Mouse (Mus musculus): ENCODE results near the gene Kif21b. TPM values are rescaled to one million over a fixed set of nuclear protein-coding genes. Genes with fewer than 3 reads are reported as not detected.

The Kif21b gene
- polyA plus RNA-seq, 1 experiment = 182 TPM

- no peak for TF ChIP-seq CTCF (IDR thresholded peaks at IDR 0.05; ENCODE audit: borderline replicate concordance, extremely low read depth, insufficient read depth, insufficient read length)
- no peak for TF ChIP-seq POLR2A (IDR thresholded peaks at IDR 0.05; ENCODE audit: borderline replicate concordance, extremely low read depth, insufficient read depth, insufficient read length, poor library complexity, severe bottlenecking)
- peak; percentile 93 for DNase-seq (ENCODE audit: low read depth)
Measured at GRCm38 (mm10) chr1:136137575-136137974, 6.4 kb downstream of the Kif21b start.

GRCm38 (mm10) chr1:136138191-136138830, 7.1 kb downstream of the Kif21b start:
- peak; percentile 19 for DNase-seq (ENCODE audit: low read depth)
- TF ChIP-seq CTCF (IDR thresholded peaks at IDR 0.05; ENCODE audit: borderline replicate concordance, extremely low read depth, insufficient read depth, insufficient read length) (no peak), POLR2A (IDR thresholded peaks at IDR 0.05; ENCODE audit: borderline replicate concordance, extremely low read depth, insufficient read depth, insufficient read length, poor library complexity, severe bottlenecking) (no peak)

GRCm38 (mm10) chr1:136139990-136140640, 8.9 kb downstream of the Kif21b start:
- TF ChIP-seq POLR2A (IDR thresholded peaks at IDR 0.05; ENCODE audit: borderline replicate concordance, extremely low read depth, insufficient read depth, insufficient read length, poor library complexity, severe bottlenecking) (no peak), CTCF (IDR thresholded peaks at IDR 0.05; ENCODE audit: borderline replicate concordance, extremely low read depth, insufficient read depth, insufficient read length) (no peak)
- peak; percentile 88 for DNase-seq (ENCODE audit: low read depth)

- no peak for DNase-seq (ENCODE audit: low read depth)
- TF ChIP-seq CTCF (IDR thresholded peaks at IDR 0.05; ENCODE audit: borderline replicate concordance, extremely low read depth, insufficient read depth, insufficient read length) = no peak
- no peak for TF ChIP-seq POLR2A (IDR thresholded peaks at IDR 0.05; ENCODE audit: borderline replicate concordance, extremely low read depth, insufficient read depth, insufficient read length, poor library complexity, severe bottlenecking)
Measured at GRCm38 (mm10) chr1:136141176-136141950, 10.2 kb downstream of the Kif21b start.

- peak; percentile 91 for DNase-seq (ENCODE audit: low read depth)
- TF ChIP-seq CTCF (IDR thresholded peaks at IDR 0.05; ENCODE audit: borderline replicate concordance, extremely low read depth, insufficient read depth, insufficient read length) (no peak), POLR2A (IDR thresholded peaks at IDR 0.05; ENCODE audit: borderline replicate concordance, extremely low read depth, insufficient read depth, insufficient read length, poor library complexity, severe bottlenecking) (no peak)
Measured at GRCm38 (mm10) chr1:136142336-136142735, 11.1 kb downstream of the Kif21b start.

- no peak for TF ChIP-seq CTCF (IDR thresholded peaks at IDR 0.05; ENCODE audit: borderline replicate concordance, extremely low read depth, insufficient read depth, insufficient read length)
- peak; percentile 59 for DNase-seq (ENCODE audit: low read depth)
Measured at GRCm38 (mm10) chr1:136143514-136143913, 12.3 kb downstream of the Kif21b start.

GRCm38 (mm10) chr1:136149702-136150101, 18.5 kb downstream of the Kif21b start:
- DNase-seq (ENCODE audit: low read depth) = no peak
- TF ChIP-seq CTCF (IDR thresholded peaks at IDR 0.05; ENCODE audit: borderline replicate concordance, extremely low read depth, insufficient read depth, insufficient read length) (no peak), POLR2A (IDR thresholded peaks at IDR 0.05; ENCODE audit: borderline replicate concordance, extremely low read depth, insufficient read depth, insufficient read length, poor library complexity, severe bottlenecking) (no peak)

GRCm38 (mm10) chr1:136151371-136151770, 20.2 kb downstream of the Kif21b start:
- DNase-seq (ENCODE audit: low read depth) = no peak
- TF ChIP-seq CTCF (IDR thresholded peaks at IDR 0.05; ENCODE audit: borderline replicate concordance, extremely low read depth, insufficient read depth, insufficient read length) (no peak), POLR2A (IDR thresholded peaks at IDR 0.05; ENCODE audit: borderline replicate concordance, extremely low read depth, insufficient read depth, insufficient read length, poor library complexity, severe bottlenecking) (no peak)

GRCm38 (mm10) chr1:136156304-136156703, 25.1 kb downstream of the Kif21b start:
- TF ChIP-seq CTCF (IDR thresholded peaks at IDR 0.05; ENCODE audit: borderline replicate concordance, extremely low read depth, insufficient read depth, insufficient read length) = no peak
- no peak for TF ChIP-seq POLR2A (IDR thresholded peaks at IDR 0.05; ENCODE audit: borderline replicate concordance, extremely low read depth, insufficient read depth, insufficient read length, poor library complexity, severe bottlenecking)
- DNase-seq (ENCODE audit: low read depth) = no peak

- DNase-seq (ENCODE audit: low read depth) = no peak
- no peak for TF ChIP-seq POLR2A (IDR thresholded peaks at IDR 0.05; ENCODE audit: borderline replicate concordance, extremely low read depth, insufficient read depth, insufficient read length, poor library complexity, severe bottlenecking)
- no peak for TF ChIP-seq CTCF (IDR thresholded peaks at IDR 0.05; ENCODE audit: borderline replicate concordance, extremely low read depth, insufficient read depth, insufficient read length)
Measured at GRCm38 (mm10) chr1:136156951-136157350, 25.8 kb downstream of the Kif21b start.

GRCm38 (mm10) chr1:136159830-136160229, 28.6 kb downstream of the Kif21b start:
- TF ChIP-seq POLR2A (IDR thresholded peaks at IDR 0.05; ENCODE audit: borderline replicate concordance, extremely low read depth, insufficient read depth, insufficient read length, poor library complexity, severe bottlenecking) = no peak
- peak; percentile 16; the same call in 1 of the 2 replicates for TF ChIP-seq CTCF (IDR thresholded peaks at IDR 0.05; ENCODE audit: borderline replicate concordance, extremely low read depth, insufficient read depth, insufficient read length)
- no peak for DNase-seq (ENCODE audit: low read depth)
